Mouse (Mus musculus): ENCODE results near the gene Pbld2. TPM values are rescaled to one million over a fixed set of nuclear protein-coding genes. Genes with fewer than 3 reads are reported as not detected.

The Pbld2 gene
- polyA plus RNA-seq, 1 experiment from 2014 or later, result 0.68 TPM

GRCm38 (mm10) chr10:63063365-63063764 is 39.2 kb downstream of the Pbld2 start:
- no peak overlapping the region for H3K27ac ChIP-seq (ENCODE audit: low read depth, low read length)
- H3K27me3 ChIP-seq (replicated peaks; ENCODE audit: control insufficient read depth, insufficient read depth, low read length), result no peaks in the 10 kb centered on the region
- no peak overlapping the region for H3K4me3 ChIP-seq (ENCODE audit: low read length)
- no peak overlapping the region for H3K9ac ChIP-seq (ENCODE audit: low read depth, low read length)
- no peak overlapping the region for H3K4me2 ChIP-seq (ENCODE audit: low read length)
- H3K36me3 ChIP-seq (ENCODE audit: control insufficient read depth, insufficient read depth, low read length), result no peaks in the 10 kb centered on the region
- 55% methylated on average over 7 of the region's 7 CpGs for WGBS
- no peaks in the 10 kb centered on the region for H3K9me3 ChIP-seq (ENCODE audit: control insufficient read depth, low read length)
- ATAC-seq, result no peak
- no peaks in the 10 kb centered on the region for H3K4me1 ChIP-seq (ENCODE audit: control insufficient read depth, insufficient read depth, low read depth, low read length)

- ATAC-seq, result no peak
- H3K9me3 ChIP-seq (ENCODE audit: control insufficient read depth, low read length), result no peaks in the 10 kb centered on the region
- no peak overlapping the region for H3K9ac ChIP-seq (ENCODE audit: low read depth, low read length)
- H3K4me3 ChIP-seq (ENCODE audit: low read length), result no peak overlapping the region
- H3K36me3 ChIP-seq (ENCODE audit: control insufficient read depth, insufficient read depth, low read length), result no peaks in the 10 kb centered on the region
- no peaks in the 10 kb centered on the region for H3K27me3 ChIP-seq (replicated peaks; ENCODE audit: control insufficient read depth, insufficient read depth, low read length)
- WGBS, result 89% methylated on average over 9 of the region's 9 CpGs
- H3K27ac ChIP-seq (ENCODE audit: low read depth, low read length), result no peak overlapping the region
- no peak overlapping the region for H3K4me2 ChIP-seq (ENCODE audit: low read length)
- no peaks in the 10 kb centered on the region for H3K4me1 ChIP-seq (ENCODE audit: control insufficient read depth, insufficient read depth, low read depth, low read length)
Observed at GRCm38 (mm10) chr10:63064516-63064915, 40.4 kb downstream of the Pbld2 start.

GRCm38 (mm10) chr10:63065561-63065960 is 41.4 kb downstream of the Pbld2 start:
- Histone ChIP-seq H3K4me1 (ENCODE audit: control insufficient read depth, insufficient read depth, low read depth, low read length) (no peaks in the 10 kb centered on the region), H3K27me3 (replicated peaks; ENCODE audit: control insufficient read depth, insufficient read depth, low read length) (no peaks in the 10 kb centered on the region), H3K9me3 (ENCODE audit: control insufficient read depth, low read length) (no peaks in the 10 kb centered on the region), H3K9ac (ENCODE audit: low read depth, low read length) (no peak overlapping the region), H3K36me3 (ENCODE audit: control insufficient read depth, insufficient read depth, low read length) (no peaks in the 10 kb centered on the region), H3K4me3 (ENCODE audit: low read length) (no peak overlapping the region), H3K4me2 (ENCODE audit: low read length) (no peak overlapping the region), H3K27ac (ENCODE audit: low read depth, low read length) (no peak overlapping the region)
- 58% methylated on average over 8 of the region's 8 CpGs for WGBS
- ATAC-seq, result no peak; the same call in 1 of the 2 replicates

- peak; percentile 90 for ATAC-seq
- Histone ChIP-seq H3K27ac (ENCODE audit: low read depth, low read length) (no peak overlapping the region), H3K9me3 (ENCODE audit: control insufficient read depth, low read length) (no peaks in the 10 kb centered on the region), H3K4me3 (ENCODE audit: low read length) (no peak overlapping the region), H3K27me3 (replicated peaks; ENCODE audit: control insufficient read depth, insufficient read depth, low read length) (no peaks in the 10 kb centered on the region), H3K4me1 (ENCODE audit: control insufficient read depth, insufficient read depth, low read depth, low read length) (no peaks in the 10 kb centered on the region), H3K4me2 (ENCODE audit: low read length) (no peak overlapping the region), H3K36me3 (ENCODE audit: control insufficient read depth, insufficient read depth, low read length) (no peaks in the 10 kb centered on the region), H3K9ac (ENCODE audit: low read depth, low read length) (no peak overlapping the region)
- 4% methylated on average over 5 of the region's 5 CpGs for WGBS
Observed at GRCm38 (mm10) chr10:63065988-63066387, 41.9 kb downstream of the Pbld2 start.

DNA sequence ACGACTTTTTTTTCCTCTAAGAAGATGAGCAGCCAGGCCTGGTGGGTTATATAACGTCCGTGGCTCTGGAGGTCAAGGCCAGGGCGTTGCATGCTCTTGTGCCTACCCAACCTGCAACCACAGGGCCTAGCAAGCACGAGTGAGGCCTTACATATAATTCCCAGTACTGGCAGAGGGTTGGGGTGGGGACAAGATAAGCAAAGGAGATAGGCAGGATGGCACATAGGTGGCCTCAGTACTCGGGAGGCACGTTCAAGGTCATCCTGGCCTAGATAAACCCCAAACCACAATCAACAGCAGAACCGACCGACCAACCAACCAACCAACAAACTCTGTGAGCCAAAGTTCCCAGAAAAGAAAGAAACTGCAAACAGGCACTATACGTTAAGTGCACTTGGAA is 62.2 kb downstream of the Pbld2 start:
- ATAC-seq, result no peak
- 87% methylated on average over 10 of the region's 10 CpGs for WGBS

DNA sequence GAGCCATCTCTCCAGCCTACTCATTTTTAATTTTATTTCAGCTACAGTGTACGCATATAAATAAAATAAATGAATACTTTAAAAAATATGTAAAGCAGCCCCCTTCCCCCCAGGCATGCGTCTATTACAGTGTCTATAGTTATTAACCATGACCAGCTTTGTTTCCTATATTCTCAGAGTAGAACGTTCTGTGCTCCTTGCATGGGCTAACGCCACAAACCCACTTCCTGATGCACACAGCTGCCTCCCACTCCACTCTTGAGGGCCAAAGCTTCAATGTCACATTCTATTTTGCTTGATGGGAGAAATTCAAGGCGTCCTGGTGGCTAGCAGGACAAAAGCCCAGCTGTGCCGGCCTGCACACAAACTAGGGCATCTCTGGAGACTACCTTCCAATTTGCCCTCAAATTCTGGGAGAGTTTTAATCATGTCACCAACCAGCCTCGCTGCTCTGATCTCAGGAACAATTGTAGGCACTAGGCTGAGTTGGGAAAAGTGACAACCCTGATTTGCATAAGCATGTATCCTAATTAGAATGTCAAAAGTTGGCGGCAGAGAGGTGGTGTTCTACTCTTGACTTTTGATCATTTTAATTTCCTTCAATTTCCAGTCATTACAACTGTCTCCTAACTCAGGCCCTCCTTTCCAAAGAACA is 65.1 kb downstream of the Pbld2 start:
- Histone ChIP-seq H3K4me3 (ENCODE audit: low read length) (peak overlapping the region; percentile 35), H3K4me1 (ENCODE audit: control insufficient read depth, insufficient read depth, low read depth, low read length) (peaks cover 13% of the 10 kb centered on the region; the same call in 1 of the 2 replicates), H3K36me3 (ENCODE audit: control insufficient read depth, insufficient read depth, low read length) (no peaks in the 10 kb centered on the region), H3K27ac (ENCODE audit: low read depth, low read length) (no peak overlapping the region), H3K4me2 (ENCODE audit: low read length) (peak overlapping the region; percentile 70), H3K9me3 (ENCODE audit: control insufficient read depth, low read length) (no peaks in the 10 kb centered on the region), H3K9ac (ENCODE audit: low read depth, low read length) (no peak overlapping the region), H3K27me3 (replicated peaks; ENCODE audit: control insufficient read depth, insufficient read depth, low read length) (no peaks in the 10 kb centered on the region)
- WGBS, result 22% methylated on average over 8 of the region's 8 CpGs
- no peak for ATAC-seq

More for the DNA sequence above, 62.2 kb downstream of the Pbld2 start:
- Histone ChIP-seq H3K9me3 (ENCODE audit: control insufficient read depth, low read length) (no peaks in the 10 kb centered on the region), H3K4me1 (ENCODE audit: control insufficient read depth, insufficient read depth, low read depth, low read length) (peaks cover 13% of the 10 kb centered on the region; the same call in 1 of the 2 replicates), H3K9ac (ENCODE audit: low read depth, low read length) (no peak overlapping the region), H3K4me2 (ENCODE audit: low read length) (no peak overlapping the region), H3K36me3 (ENCODE audit: control insufficient read depth, insufficient read depth, low read length) (no peaks in the 10 kb centered on the region), H3K4me3 (ENCODE audit: low read length) (no peak overlapping the region), H3K27me3 (replicated peaks; ENCODE audit: control insufficient read depth, insufficient read depth, low read length) (no peaks in the 10 kb centered on the region), H3K27ac (ENCODE audit: low read depth, low read length) (no peak overlapping the region)

DNA sequence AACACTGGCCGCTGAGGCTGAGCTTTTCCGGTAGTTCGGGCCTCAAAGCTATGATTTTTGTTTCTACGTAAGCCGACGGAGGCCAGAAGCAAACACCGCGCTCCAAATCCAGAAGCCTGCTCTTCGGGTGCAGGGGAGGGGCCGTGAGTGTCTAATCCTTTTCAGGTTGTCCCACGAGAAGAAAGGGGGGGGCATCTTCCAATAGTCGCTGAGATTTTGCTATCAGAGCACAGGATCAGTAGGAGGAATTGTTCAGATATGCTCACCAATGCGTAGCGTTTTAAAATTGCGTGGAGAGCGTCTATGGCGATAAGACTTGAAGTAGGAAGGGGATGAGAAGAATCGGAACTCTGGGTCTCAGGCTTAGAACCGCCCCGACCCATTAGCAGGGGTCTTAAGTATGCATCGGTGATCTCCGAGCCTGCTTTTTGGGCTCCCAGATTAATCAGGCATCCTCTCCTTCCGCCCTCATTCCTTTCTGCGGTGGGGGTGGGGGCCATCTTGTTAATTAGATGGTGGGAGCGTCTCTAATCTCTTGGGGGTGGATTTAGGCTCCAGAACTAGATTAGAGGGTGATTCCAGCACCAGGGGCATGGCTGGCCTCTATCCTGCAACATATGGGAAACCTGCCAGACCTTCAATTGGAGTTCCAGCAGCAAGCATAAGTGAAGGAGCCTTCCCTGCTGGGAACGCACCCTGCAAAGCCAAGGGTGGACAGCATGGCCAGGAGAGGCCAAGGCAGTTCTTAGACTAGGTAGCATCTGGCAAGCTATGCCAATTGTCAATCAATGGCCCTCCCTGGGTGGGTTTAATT is 65.8 kb downstream of the Pbld2 start:
- Histone ChIP-seq H3K4me2 (ENCODE audit: low read length) (peak overlapping the region; percentile 70), H3K4me1 (ENCODE audit: control insufficient read depth, insufficient read depth, low read depth, low read length) (peaks cover 13% of the 10 kb centered on the region; the same call in 1 of the 2 replicates), H3K9me3 (ENCODE audit: control insufficient read depth, low read length) (no peaks in the 10 kb centered on the region), H3K4me3 (ENCODE audit: low read length) (peak overlapping the region; percentile 35), H3K36me3 (ENCODE audit: control insufficient read depth, insufficient read depth, low read length) (no peaks in the 10 kb centered on the region), H3K9ac (ENCODE audit: low read depth, low read length) (peak overlapping the region; percentile 30), H3K27me3 (replicated peaks; ENCODE audit: control insufficient read depth, insufficient read depth, low read length) (no peaks in the 10 kb centered on the region), H3K27ac (ENCODE audit: low read depth, low read length) (no peak overlapping the region)
- peak; percentile 66 for ATAC-seq
- WGBS, result 4% methylated on average over 26 of the region's 26 CpGs

DNA sequence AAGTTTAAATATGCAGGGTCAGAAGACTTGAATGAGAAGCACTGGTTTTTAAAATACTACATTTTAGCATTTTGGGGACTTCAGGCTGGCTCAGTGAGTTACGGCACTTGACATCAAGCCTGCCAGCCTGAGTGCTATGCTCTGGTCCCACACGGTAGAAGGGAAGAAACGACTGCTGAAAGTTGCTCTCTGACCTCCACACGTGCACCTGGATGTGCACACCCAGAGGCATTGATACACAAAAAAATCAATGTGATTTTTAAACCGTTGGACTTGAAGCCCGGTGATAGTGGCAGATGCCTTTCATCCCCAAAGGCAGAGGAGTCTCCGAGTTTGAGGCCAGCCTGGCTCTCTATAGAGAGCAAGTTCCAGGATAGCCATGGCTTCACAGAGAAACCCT is 67.8 kb downstream of the Pbld2 start:
- peaks cover 13% of the 10 kb centered on the region; the same call in 1 of the 2 replicates for H3K4me1 ChIP-seq (ENCODE audit: control insufficient read depth, insufficient read depth, low read depth, low read length)
- H3K27ac ChIP-seq (ENCODE audit: low read depth, low read length), result no peak overlapping the region
- H3K4me3 ChIP-seq (ENCODE audit: low read length), result no peak overlapping the region
- no peak for ATAC-seq
- WGBS, result 84% methylated on average over 7 of the region's 7 CpGs
- no peaks in the 10 kb centered on the region for H3K9me3 ChIP-seq (ENCODE audit: control insufficient read depth, low read length)
- no peaks in the 10 kb centered on the region for H3K36me3 ChIP-seq (ENCODE audit: control insufficient read depth, insufficient read depth, low read length)
- no peaks in the 10 kb centered on the region for H3K27me3 ChIP-seq (replicated peaks; ENCODE audit: control insufficient read depth, insufficient read depth, low read length)
- no peak overlapping the region for H3K4me2 ChIP-seq (ENCODE audit: low read length)
- H3K9ac ChIP-seq (ENCODE audit: low read depth, low read length), result no peak overlapping the region

Data from hindbrain, embryonic 16.5 days (tissue).